Mouse (Mus musculus) CH12.LX (cell line): ENCODE results near the gene Ndufv1. TPM values are rescaled to one million over a fixed set of nuclear protein-coding genes. Genes with fewer than 3 reads are reported as not detected.
A peak's percentile ranks its signal among the peaks of the same experiment; 100 is the strongest.
"Not testable (repeated sequence)": the region's sequence is repeated elsewhere in the genome, so short reads cannot be mapped to it uniquely, and the experiment has no call there.

ENCODE experiments used
- DNase-seq: peaks from one replicate; pipeline ENCODE4 v3.0.0-alpha.2; 2013; ENCODE audit errors: extremely low read depth
- H3K27ac ChIP-seq: 2 replicates; pipeline ENCODE4 v1.5.1; 2012; ENCODE audit warnings: low read depth, mild to moderate bottlenecking, control low read depth, moderate library complexity; ENCODE audit not compliant: insufficient read depth
- H3K27me3 ChIP-seq: replicated peaks from 2 replicates; pipeline ENCODE3; 2012; ENCODE audit warnings: inconsistent platforms
- H3K36me3 ChIP-seq, 2 experiments: replicated peaks in 1 of 2; 2 replicates each; pipeline versions ENCODE3 to v1.6.1; 2012; ENCODE audit warnings: inconsistent platforms in 1 of 2, low read length in 1 of 2, mild to moderate bottlenecking in 1 of 2, mixed read lengths in 1 of 2, moderate library complexity in 1 of 2; ENCODE audit not compliant: control insufficient read depth in 1 of 2, insufficient read depth in 1 of 2
- H3K4me1 ChIP-seq, 2 experiments: 2 replicates each; pipeline ENCODE4 v1.6.1; 2012; ENCODE audit warnings: inconsistent platforms in 1 of 2, moderate library complexity in 1 of 2; ENCODE audit not compliant: insufficient read depth in 2 of 2, control insufficient read depth in 1 of 2
- H3K4me2 ChIP-seq: 2 replicates; pipeline ENCODE4 v1.6.1; 2012; ENCODE audit warnings: low read depth, mild to moderate bottlenecking, control low read depth; ENCODE audit not compliant: poor library complexity, insufficient read depth, severe bottlenecking
- H3K4me3 ChIP-seq, 3 experiments: fragments of 150-350 bp in 1 of 3; sonication (generic) in 1 of 3; replicated peaks in 1 of 3; 2 replicates each; pipeline versions ENCODE3 to v1.5.1; 2011 to 2012; ENCODE audit warnings: low read depth in 2 of 3, low read length in 2 of 3, mild to moderate bottlenecking in 2 of 3, moderate library complexity in 2 of 3, control low read depth in 1 of 3, improper control_type of control experiment in 1 of 3, inconsistent platforms in 1 of 3, mixed read lengths in 1 of 3; ENCODE audit not compliant: poor library complexity in 1 of 3
- H3K79me2 ChIP-seq: replicated peaks from 2 replicates; pipeline ENCODE4 v1.6.1; 2012; ENCODE audit warnings: mild to moderate bottlenecking, moderate library complexity; ENCODE audit not compliant: control insufficient read depth, poor library complexity, insufficient read depth, severe bottlenecking; ENCODE audit errors: extremely low read depth
- H3K9ac ChIP-seq: 2 replicates; pipeline ENCODE4 v1.6.1; 2012; ENCODE audit warnings: low read depth, mild to moderate bottlenecking, control low read depth, moderate library complexity; ENCODE audit not compliant: insufficient read depth
- H3K9me3 ChIP-seq: replicated peaks from 2 replicates; pipeline ENCODE3; 2012; ENCODE audit warnings: low read length, inconsistent platforms, mixed read lengths
- CTCF ChIP-seq, 2 experiments: IDR thresholded peaks in 1 of 2; conservative IDR thresholded peaks in 1 of 2; 2 replicates each; pipeline ENCODE4 v1.5.1; 2011 to 2012; ENCODE audit warnings: low read depth in 2 of 2, low read length in 2 of 2, improper control_type of control experiment in 1 of 2, inconsistent platforms in 1 of 2, mild to moderate bottlenecking in 1 of 2, moderate library complexity in 1 of 2
- E2F4 ChIP-seq: IDR thresholded peaks from 2 replicates; pipeline ENCODE4 v1.6.1; 2011; ENCODE audit warnings: low read depth, low read length, improper control_type of control experiment; ENCODE audit not compliant: insufficient replicate concordance
- EP300 ChIP-seq: IDR thresholded peaks from 2 replicates; pipeline ENCODE4 v1.6.1; 2011; ENCODE audit warnings: low read length, improper control_type of control experiment
- HCFC1 ChIP-seq: IDR thresholded peaks from 2 replicates; pipeline ENCODE4 v1.6.1; 2012; ENCODE audit warnings: low read depth, mild to moderate bottlenecking, inconsistent platforms, low read length, improper control_type of control experiment
- MXI1 ChIP-seq: IDR thresholded peaks from 2 replicates; pipeline ENCODE4 v1.6.1; 2011; ENCODE audit warnings: mild to moderate bottlenecking, low read depth, low read length, improper control_type of control experiment
- MYC ChIP-seq: IDR thresholded peaks from 2 replicates; pipeline ENCODE4 v1.6.1; 2011; ENCODE audit warnings: low read depth, mild to moderate bottlenecking, improper control_type of control experiment, low read length
- NELFE ChIP-seq: IDR thresholded peaks from 2 replicates; pipeline ENCODE4 v1.6.1; 2011; ENCODE audit warnings: low read depth, low read length, improper control_type of control experiment
- NRF1 ChIP-seq: IDR thresholded peaks from 2 replicates; pipeline ENCODE4 v1.6.1; 2014; ENCODE audit warnings: low read depth, mild to moderate bottlenecking, inconsistent platforms, low read length, improper control_type of control experiment, moderate library complexity
- RAD21 ChIP-seq: IDR thresholded peaks from 2 replicates; pipeline ENCODE4 v1.6.1; 2011; ENCODE audit warnings: low read depth, mild to moderate bottlenecking, low read length, improper control_type of control experiment, moderate library complexity
- SMC3 ChIP-seq: IDR thresholded peaks from 2 replicates; pipeline ENCODE4 v1.6.1; 2011; ENCODE audit warnings: low read depth, low read length, improper control_type of control experiment
- TCF12 ChIP-seq: IDR thresholded peaks from 2 replicates; pipeline ENCODE4 v1.6.1; 2014; ENCODE audit warnings: low read depth, mild to moderate bottlenecking, inconsistent platforms, low read length, improper control_type of control experiment
- USF1 ChIP-seq: IDR thresholded peaks from 2 replicates; pipeline ENCODE4 v1.6.1; 2014; ENCODE audit warnings: low read depth, mild to moderate bottlenecking, inconsistent platforms, low read length, improper control_type of control experiment
- ZC3H11A ChIP-seq: IDR thresholded peaks from 2 replicates; pipeline ENCODE4 v1.6.1; 2012; ENCODE audit warnings: low read depth, mild to moderate bottlenecking, inconsistent platforms, low read length, improper control_type of control experiment
- ZKSCAN1 ChIP-seq: IDR thresholded peaks from 2 replicates; pipeline ENCODE4 v1.6.1; 2012; ENCODE audit warnings: low read depth, inconsistent platforms, low read length, improper control_type of control experiment, borderline replicate concordance
- dilution Hi-C: fragments of 300-500 bp; cut with MboI; formaldehyde crosslinking; loops from 2 replicates; pipeline ENCODE4 v1.14.3; 2020; ENCODE audit warnings: low sequenced_read_pairs; ENCODE audit not compliant: extremely low pct_unique_long_range_greater_than_20kb, extremely low pct_ligation_motif_present
- in situ Hi-C: fragments of 300-500 bp; cut with MboI; formaldehyde crosslinking; loops from 3 replicates; pipeline ENCODE4 v1.14.3; 2019; ENCODE audit warnings: low sequenced_read_pairs, low pct_ligation_motif_present, low pct_unique_long_range_greater_than_20kb, mixed read lengths
- polyA plus RNA-seq: library from polyadenylated mRNA; unstranded; fragments of >175 nt; gene quantifications from 2 replicates; pipeline ENCODE4 v1.2.1, GENCODE M21; 2012; ENCODE audit warnings: low read depth; ENCODE audit not compliant: insufficient read length
- total RNA-seq, 2 experiments: library from RNA; depleted of rRNA; stranded (reverse); fragments of 300-350 nt in 1 of 2; fragments of >200 nt in 1 of 2; gene quantifications; 2 replicates each; pipeline ENCODE4 v1.2.3; 2012 to 2014

The Ndufv1 gene
- total and polyA plus RNA-seq, 3 experiments, result 119 to 183 (median 133) TPM

DNA sequence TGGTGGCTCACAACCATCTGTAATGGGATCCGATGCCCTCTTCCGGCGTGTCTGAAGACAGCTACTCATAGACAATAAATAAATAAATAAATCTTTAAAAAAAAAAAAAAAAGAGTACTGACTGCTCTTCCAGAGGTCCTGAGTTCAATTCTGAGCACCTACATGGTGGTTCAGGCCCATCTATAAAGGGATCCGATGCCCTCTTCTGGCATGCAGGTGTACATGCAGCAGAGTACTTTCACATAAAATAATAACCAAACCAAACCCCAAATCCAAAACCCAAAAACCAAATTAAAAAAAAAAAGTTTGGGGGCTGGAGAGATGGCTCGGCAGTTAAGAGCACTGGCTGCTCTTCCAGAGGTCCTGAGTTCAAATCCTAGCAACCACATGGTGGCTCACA lies 36.5 kb upstream of the Ndufv1 start:
- TF ChIP-seq CTCF (conservative IDR thresholded peaks at IDR 0.05 in 1 of 2, IDR thresholded peaks at IDR 0.05 in 1 of 2; ENCODE audit: low read depth in 2 of 2, low read length in 2 of 2) (peak in 1 of 2 experiments; percentile 33; a peak in 2 of 4 replicates), RAD21 (peak; percentile 4)
- Histone ChIP-seq H3K9me3 (peaks cover 13% of the 10 kb centered on the region), H3K4me1 (peaks cover 13 to 37% of the 10 kb centered on the region in 2 experiments; a peak in 3 of 4 replicates)
- dilution Hi-C loops, H3K4me2 ChIP-seq, H3K4me3 ChIP-seq, DNase-seq, H3K9ac ChIP-seq, in situ Hi-C loops, H3K27ac ChIP-seq, H3K79me2 ChIP-seq, H3K27me3 ChIP-seq, H3K36me3 ChIP-seq: not testable (repeated sequence)

DNA sequence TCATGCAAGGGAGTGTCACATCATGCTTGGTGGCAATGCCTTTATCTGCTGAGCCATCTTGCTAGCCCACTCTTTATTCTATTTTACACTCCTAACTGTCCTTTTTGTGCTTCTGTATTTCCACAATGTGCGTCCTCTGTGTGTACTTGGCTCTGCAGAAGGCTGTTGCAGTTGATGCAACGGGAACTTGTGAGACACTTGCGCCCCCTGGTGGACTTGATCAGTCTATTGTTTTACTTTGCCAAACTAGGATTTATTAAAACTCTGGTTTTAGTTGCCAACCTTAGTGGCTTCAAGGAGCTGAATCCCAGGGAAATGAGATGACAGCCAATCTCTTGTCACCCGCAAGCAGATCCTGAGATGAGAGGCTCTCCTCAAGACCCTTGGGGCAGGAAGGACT lies 35.3 kb upstream of the Ndufv1 start:
- peaks cover 18% of the 10 kb centered on the region for H3K9me3 ChIP-seq
- TF ChIP-seq RAD21 (peak; percentile 87), ZKSCAN1 (no peak), NELFE (peak; percentile 40), ZC3H11A (peak; percentile 78), CTCF (conservative IDR thresholded peaks at IDR 0.05 in 1 of 2, IDR thresholded peaks at IDR 0.05 in 1 of 2; ENCODE audit: low read depth in 2 of 2, low read length in 2 of 2) (peak; percentile 45 to 90; a peak in 3 of 4 replicates), MXI1 (no peak), NRF1 (no peak), EP300 (no peak), E2F4 (no peak), SMC3 (peak; percentile 96), USF1 (no peak), MYC (0 out of 2 replicates have a peak, but pooled peaks have one; percentile 46), HCFC1 (no peak; the same call in 1 of the 2 replicates), TCF12 (no peak)
- H3K4me2 ChIP-seq, result no peak overlapping the region
- H3K27ac ChIP-seq, result no peak overlapping the region
- no peak overlapping the region for H3K4me3 ChIP-seq
- no peak overlapping the region for H3K9ac ChIP-seq
- H3K27me3 ChIP-seq, result no peaks in the 10 kb centered on the region
- H3K4me1 ChIP-seq, result peaks cover 10 to 32% of the 10 kb centered on the region in 2 experiments; a peak in 3 of 4 replicates
- DNase-seq, result peak; percentile 84
- in situ Hi-C loops, result no loop called here
- dilution Hi-C loops, result no loop called here
- no peaks in the 10 kb centered on the region for H3K79me2 ChIP-seq
- H3K36me3 ChIP-seq, result no peaks in the 10 kb centered on the region
